ENCODE assay signal across 8 mouse cellular contexts in the genomic region with DNA sequence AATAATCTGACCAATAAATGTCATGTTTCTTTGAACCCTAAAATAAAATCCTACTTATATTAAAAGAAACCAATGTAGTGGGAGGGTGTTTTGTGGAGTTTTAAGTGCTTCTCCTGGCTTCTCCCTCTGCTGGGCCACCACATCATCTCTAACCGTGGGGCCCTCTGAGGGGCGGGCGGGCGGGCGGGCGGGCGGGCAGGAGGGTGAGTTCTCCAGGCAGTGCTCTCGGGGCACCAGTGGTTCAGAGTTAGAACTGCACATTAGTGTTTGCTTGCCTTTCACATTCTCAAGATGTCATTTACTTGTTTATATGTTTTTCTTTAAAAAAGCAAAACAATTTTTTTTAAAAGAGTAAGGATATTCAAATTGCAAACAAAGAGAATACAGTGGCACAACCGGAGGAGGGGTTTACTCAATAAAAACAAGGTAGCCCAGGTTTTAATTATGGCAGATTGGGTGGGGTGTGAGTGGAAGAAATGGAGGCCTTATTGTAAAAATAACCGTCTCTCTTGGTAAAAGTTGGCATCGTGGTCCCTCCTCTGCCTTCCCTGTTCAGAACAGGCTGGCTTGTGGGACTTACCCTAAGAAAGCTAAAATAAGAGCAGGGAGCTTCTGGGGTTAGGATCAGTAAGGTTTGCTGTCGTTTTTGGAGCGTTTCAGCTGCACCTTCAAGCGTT.
DNase-seq lines count a peak whose midpoint lies in the region; ATAC-seq lines count a peak whose summit lies in the region.

No protein-coding gene starts in this region.

- no peak overlapping the region for H3K4me3 ChIP-seq in liver, embryonic 11.5 days (ENCODE audit: low read depth, low read length)

- no peaks in the 10 kb centered on the region for H3K9me3 ChIP-seq in liver, embryonic 11.5 days (ENCODE audit: control insufficient read depth, low read length)

- no peaks in the 10 kb centered on the region for H3K36me3 ChIP-seq in liver, embryonic 11.5 days (ENCODE audit: control insufficient read depth, insufficient read depth, low read length)

- no peaks in the 10 kb centered on the region for H3K4me1 ChIP-seq in liver, embryonic 11.5 days (replicated peaks; ENCODE audit: control insufficient read depth, insufficient read depth, low read length)

- H3K27ac ChIP-seq in liver, embryonic 11.5 days (ENCODE audit: low read depth, low read length): no peak overlapping the region

- H3K9ac ChIP-seq in liver, embryonic 11.5 days (ENCODE audit: low read depth, low read length): no peak overlapping the region

- peak; percentile 45 for ATAC-seq in frontal cortex, adult (ENCODE audit: low TSS enrichment)
- ATAC-seq in liver, embryonic 11.5 days (replicated peaks; ENCODE audit: low FRiP score): 0 out of 2 replicates have a peak, but pooled peaks have one; percentile 58
- ATAC-seq in megakaryocyte progenitor cell, adult 5-6 weeks (replicated peaks; ENCODE audit: poor library complexity): 0 out of 2 replicates have a peak, but pooled peaks have one; percentile 38

- no peak for DNase-seq in frontal cortex, postnatal 10 days (ENCODE audit: low spot score in 2 of 2)
- no peak for DNase-seq in liver, embryonic 11.5 days (ENCODE audit: low spot score)
- DNase-seq in liver: no peak
- DNase-seq in telencephalon, adult 2 months (ENCODE audit: low read depth, low spot score): peak; percentile 43
- DNase-seq in spleen, adult 18-20 months: no peak
- DNase-seq in urinary bladder, postnatal 36 days (ENCODE audit: low spot score in 2 of 2): no peak

- H3K27me3 ChIP-seq in liver, embryonic 11.5 days (replicated peaks; ENCODE audit: control insufficient read depth, insufficient read depth, low read length): no peaks in the 10 kb centered on the region

- WGBS in liver, embryonic 11.5 days: 74% methylated on average over 14 of the region's 14 CpGs

- no peak overlapping the region for H3K4me2 ChIP-seq in liver, embryonic 11.5 days
